Mouse (Mus musculus): ENCODE measurements around the gene Gsk3a.

Gsk3a gene

DNA sequence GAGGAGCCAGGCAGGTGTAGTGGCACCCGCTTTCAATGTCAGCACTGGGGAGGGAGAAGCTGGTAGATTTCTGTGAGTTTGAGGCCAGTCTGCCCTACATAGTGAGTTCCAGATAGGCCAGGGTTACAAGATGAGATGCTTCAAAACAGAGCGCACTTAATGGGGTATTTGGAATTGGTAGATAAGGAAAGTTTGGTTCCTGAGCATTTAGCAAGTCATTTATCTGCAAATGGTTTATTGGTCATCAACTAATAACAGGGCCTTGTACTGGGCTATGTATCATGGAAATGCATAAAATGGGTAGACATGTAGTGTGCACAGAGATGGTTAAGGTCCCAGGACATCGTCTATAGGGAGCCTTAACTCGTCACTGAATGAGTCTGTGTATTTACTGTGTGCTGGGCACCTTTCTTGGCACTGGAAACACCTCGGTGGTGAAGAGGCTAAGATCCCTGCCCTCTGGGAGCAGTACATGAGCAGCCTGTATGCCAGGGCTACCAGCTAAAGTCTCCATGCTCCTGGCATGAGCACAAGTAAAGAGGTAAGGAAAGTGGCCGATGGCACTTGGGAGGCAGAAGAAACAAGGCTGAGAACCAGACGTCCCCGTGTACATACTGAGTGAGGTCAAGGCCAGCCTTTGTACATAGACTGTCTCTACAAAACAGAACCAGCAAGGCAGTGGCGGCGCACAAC lies 15.2 kb downstream of the Gsk3a start:
- no peak for DNase-seq (ENCODE audit: low spot score in 2 of 2)

DNA sequence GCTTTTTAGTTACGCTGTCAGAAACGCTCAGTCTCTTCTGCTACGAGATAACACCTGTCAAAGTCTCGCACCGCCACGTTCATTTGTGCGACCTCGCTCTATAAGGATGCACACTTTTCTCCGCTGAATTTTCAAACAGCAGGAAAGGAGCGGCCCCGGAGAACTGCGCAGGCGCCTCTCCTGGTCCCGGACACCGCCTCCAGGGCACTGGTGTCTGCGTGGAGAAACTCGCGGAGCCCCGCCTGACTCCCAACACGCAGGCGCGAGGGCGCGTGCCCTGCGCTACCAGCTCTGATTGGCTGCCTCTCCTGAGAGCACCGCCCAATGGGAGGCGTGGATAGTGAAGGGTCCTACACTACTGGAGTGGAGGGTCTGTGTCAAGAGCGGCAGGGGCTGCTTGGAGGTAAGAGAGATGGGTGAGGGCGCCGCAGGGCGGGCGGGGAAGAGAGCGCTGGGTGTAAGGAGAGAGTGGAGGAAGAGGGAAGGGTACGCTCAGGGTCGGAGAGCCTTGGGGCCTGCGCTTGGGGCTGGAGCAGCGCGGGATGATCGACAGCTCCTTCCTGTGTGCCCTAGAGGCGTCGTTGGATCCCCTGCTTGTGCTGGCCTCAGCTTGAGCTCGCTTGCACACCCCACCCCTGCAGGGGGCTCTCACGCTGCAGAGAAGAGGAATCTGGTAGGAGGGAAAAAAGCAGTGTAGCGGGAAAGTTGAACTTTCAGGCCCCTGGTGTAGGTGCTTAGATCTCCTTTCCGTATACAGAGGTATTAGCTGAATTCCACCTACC lies 16.4 kb downstream of the Gsk3a start, which contains the start of gene Zfp526:
Gene Zfp526 (plus strand): TSS at position 324 of the 782 bp plus-strand sequence.
- DNase-seq (ENCODE audit: low spot score in 2 of 2): peak; percentile 97 to 98

- DNase-seq (ENCODE audit: low spot score in 2 of 2): no peak
Measured at GRCm38 (mm10) chr7:25220457-25221101, 17.1 kb downstream of the Gsk3a start, which contains the start of gene Dedd2. Gene Dedd2 (minus strand): TSS chr7:25220615.

DNA sequence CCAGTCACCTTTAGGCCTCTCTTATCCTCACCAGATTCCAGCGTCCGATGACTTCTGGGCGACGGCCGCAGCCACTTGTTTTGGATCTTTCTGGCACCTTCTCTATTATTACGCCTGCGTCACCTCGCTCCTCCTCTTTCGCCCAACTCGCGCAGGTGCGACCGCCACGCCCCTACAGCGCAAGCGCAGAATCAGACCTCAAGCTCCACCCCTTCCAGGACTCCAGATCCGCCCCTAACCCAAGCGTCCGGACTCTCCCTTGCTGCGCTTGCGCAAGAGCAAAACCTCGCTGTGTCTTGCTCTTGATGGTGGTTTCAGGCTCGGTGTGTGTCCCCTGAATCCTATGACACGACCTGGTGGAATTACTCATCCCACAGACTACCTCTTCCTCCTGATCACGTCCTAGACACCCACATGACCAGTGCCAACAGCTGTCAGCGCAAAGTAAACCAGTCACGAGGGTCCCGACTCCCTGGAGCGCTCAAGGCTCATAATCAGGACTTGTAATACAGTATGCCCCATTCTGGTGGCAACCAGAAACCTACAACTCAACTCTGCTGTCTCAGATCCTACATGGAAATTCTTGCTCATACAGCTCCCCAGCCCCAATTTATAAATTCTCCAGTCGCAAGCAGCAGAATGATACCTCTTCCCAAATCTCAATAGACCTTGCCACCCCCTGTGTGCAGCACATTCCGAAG lies 17.7 kb downstream of the Gsk3a start:
- peak; percentile 95 for DNase-seq (ENCODE audit: low spot score in 2 of 2)

- no peak for DNase-seq (ENCODE audit: low spot score in 2 of 2)
Measured at GRCm38 (mm10) chr7:25219416-25219750, 18.3 kb downstream of the Gsk3a start.

GRCm38 (mm10) chr7:25218705-25219415 lies 18.8 kb downstream of the Gsk3a start:
- DNase-seq (ENCODE audit: low spot score in 2 of 2): peak; percentile 30 to 41

- no peak for DNase-seq (ENCODE audit: low spot score in 2 of 2)
Measured at GRCm38 (mm10) chr7:25217653-25218395, 19.8 kb downstream of the Gsk3a start.

GRCm38 (mm10) chr7:25214172-25214571 lies 23.5 kb downstream of the Gsk3a start:
- DNase-seq (ENCODE audit: low spot score in 2 of 2): no peak

GRCm38 (mm10) chr7:25213099-25213498 lies 24.6 kb downstream of the Gsk3a start:
- no peak for DNase-seq (ENCODE audit: low spot score in 2 of 2)

DNA sequence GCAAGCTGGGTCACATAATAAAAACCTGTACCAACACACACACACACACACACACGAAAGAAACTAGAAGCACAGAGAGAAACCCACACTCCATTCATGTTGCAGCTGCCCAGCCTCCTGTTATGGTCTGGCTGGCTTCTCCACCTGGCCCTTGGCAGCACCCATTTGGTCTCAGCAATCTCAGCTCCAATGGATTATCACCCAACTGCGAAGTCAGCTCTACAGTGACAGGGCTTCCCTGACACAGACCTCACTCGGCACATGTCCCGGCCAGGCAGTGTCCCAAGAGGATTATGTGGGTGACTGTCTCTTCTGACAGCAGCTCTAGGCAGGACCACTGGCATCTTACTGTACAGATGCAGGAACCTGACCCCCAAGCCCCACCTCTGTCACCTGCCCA lies 27.2 kb downstream of the Gsk3a start:
- no peak for DNase-seq (ENCODE audit: low spot score in 2 of 2)

- DNase-seq (ENCODE audit: low spot score in 2 of 2): no peak
Measured at GRCm38 (mm10) chr7:25209161-25209622, 28.5 kb downstream of the Gsk3a start.

DNA sequence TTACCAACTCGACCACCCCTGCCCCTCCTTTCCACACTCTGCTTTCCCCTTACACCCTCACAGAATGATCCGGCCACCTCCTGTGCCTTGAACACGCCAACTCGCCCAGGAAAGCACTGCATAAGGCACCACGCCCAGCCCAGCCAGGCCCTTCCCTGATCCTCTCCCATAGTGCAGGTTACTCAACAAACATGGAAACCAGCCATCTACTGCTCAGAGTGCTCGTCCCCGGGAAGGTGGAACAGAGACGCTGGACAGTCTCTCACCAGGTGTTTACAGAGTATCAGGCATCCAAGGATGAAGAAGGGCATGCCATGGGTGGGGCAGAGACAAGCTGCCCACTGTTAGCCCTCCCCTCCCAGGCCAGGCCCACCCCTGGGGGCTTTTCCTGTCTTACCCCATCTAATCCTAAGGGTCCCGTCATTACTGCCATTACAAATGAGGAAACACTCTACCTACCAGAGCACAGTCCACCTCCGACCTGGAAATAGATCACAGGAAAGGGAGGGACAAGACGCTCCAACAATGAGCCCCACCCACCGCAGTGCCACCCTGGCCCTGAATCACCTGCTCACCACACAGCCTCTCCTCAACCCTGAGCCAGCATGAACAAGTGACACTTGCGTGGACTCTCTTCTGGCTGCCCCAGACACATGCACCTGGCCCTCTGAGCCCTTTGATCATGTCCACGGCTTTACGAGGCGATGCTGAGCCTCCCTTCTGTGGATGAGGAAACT lies 31.4 kb downstream of the Gsk3a start:
- DNase-seq (ENCODE audit: low spot score in 2 of 2): no peak

DNA sequence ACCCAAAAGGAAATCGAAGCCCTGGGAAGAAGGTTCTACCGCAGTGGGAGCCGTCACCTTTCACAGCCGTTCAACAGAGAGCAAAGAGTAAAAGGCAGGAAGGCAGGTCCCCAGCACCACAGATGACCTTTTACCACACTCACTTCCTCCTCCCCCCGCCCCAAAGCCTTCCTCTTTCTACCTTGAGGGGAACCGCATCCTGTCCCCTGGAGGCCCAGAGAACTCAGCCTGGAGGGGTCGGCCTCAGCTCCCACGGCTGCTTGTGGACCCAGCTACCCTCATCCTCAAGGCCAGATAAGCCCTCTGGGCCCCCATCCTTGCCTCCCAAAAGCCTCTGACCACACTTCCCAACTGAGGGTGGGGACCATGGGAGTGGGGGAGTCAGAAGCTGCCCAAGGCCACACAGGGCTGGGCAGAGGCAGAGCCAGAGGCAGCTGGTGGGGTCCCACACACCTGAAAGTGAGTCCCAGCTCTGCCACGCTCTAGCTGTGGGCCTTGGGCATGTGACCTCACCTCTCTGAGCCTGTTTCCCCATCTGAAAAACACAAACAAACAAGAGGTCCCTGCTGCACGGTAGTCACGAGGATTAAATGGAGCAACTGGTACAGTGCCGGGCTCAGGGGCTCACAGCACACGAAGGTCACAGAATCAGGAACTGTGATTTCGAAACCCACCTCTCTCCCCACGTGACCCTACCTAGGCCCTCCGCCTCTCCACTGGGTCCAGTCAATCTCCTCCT lies 32.1 kb downstream of the Gsk3a start:
- no peak for DNase-seq (ENCODE audit: low spot score in 2 of 2)

GRCm38 (mm10) chr7:25203624-25204023 lies 34.0 kb downstream of the Gsk3a start:
- DNase-seq (ENCODE audit: low spot score in 2 of 2): no peak

DNA sequence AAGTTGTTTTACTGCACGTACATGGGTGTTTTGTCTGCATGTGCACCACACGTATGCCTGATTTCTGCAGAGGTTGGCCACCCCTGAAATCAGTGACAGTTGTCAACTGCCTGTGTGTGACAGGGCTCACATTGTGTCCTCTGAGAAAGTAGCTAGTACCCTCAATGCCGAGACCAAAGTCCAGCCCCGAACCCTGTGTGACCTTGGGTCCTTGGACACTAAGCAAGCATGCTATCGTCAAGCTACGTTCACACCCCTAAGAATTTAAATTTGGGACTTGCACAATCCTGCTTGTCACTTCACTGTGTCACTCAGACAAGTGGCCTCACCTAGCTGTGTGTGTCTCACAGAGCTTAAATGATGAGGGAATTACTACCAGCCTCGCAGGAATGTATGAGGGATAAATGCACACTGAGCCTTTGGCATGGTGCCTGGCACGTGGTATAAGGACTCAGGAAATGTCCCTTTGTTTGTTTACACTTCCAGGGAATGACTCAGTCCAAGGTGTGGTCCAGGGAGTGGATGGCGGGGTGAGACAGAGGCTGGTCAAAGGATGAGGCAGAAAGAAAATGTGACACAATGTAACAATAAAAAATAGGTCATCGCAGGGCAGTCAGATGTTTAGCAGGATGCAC lies 40.1 kb downstream of the Gsk3a start:
- no peak for DNase-seq (ENCODE audit: low spot score in 2 of 2)

DNA sequence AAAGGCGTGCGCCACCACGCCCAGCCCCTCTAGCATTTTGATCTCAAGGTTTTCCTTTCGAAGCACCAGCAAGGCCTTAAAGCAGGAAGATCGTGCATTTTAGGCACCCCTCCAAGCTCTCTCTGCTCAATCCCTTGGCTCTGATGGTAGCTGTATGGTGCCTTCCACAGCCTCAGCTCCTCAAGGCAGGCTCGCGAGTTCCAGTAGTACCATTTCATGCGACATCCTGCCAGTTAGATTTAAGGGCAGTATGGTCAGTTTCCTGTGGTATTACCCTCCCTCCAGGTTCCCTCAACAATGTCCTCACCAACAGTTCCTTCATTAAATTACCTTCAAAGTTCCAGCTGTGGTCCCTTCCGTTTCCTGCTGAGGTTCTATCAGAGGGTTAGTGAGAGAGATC lies 41.5 kb downstream of the Gsk3a start:
- DNase-seq (ENCODE audit: low spot score in 2 of 2): no peak

GRCm38 (mm10) chr7:25195148-25195547 lies 42.5 kb downstream of the Gsk3a start:
- DNase-seq (ENCODE audit: low spot score in 2 of 2): no peak

GRCm38 (mm10) chr7:25192110-25192509 lies 45.5 kb downstream of the Gsk3a start:
- no peak for DNase-seq (ENCODE audit: low spot score in 2 of 2)

GRCm38 (mm10) chr7:25190806-25191205 lies 46.8 kb downstream of the Gsk3a start:
- DNase-seq (ENCODE audit: low spot score in 2 of 2): no peak

Measured in frontal cortex, postnatal 36 days (tissue).